Mouse (Mus musculus) left cerebral cortex, adult 6 months (tissue): ENCODE data around the gene Cmc1. TPM values are rescaled to one million over a fixed set of nuclear protein-coding genes. Genes with fewer than 3 reads are reported as not detected.

Source experiments
- long read RNA-seq, 2 experiments: library from polyadenylated mRNA; unstranded; transcript quantifications; one replicate each; pipeline ENCODE4 v2.0.0; 2019 to 2020
- polyA plus RNA-seq: library from polyadenylated mRNA; unstranded; fragments of <200 nt; fragmentation: Nextera tagmentation; gene quantifications from 2 replicates; pipeline ENCODE4 v1.2.3, GENCODE M21; 2021

Cmc1 gene
- 34.6 and 40.0 TPM in 2 replicates for polyA plus RNA-seq
- long read RNA-seq, experiment 1, transcript Cmc1-201 (4 exons, 1,169 nt), result major isoform, 41 of 53 reads
- long read RNA-seq, experiment 1, partial matches to known transcripts, result 0 of 53 reads
- long read RNA-seq, experiment 1, other reads (novel, unspliced or antisense), result 11 of 53 reads
- long read RNA-seq, experiment 2, transcript Cmc1-201 (4 exons, 1,169 nt), result major isoform, 36 of 40 reads
- long read RNA-seq, experiment 2, partial matches to known transcripts, result 2 of 40 reads
- long read RNA-seq, experiment 2, other reads (novel, unspliced or antisense), result 2 of 40 reads

GRCm38 (mm10) chr9:118149407-118150402, at the start of gene Cmc1:
TSS of gene Cmc1 (minus strand) at chr9:118150177.

GRCm38 (mm10) chr9:118040218-118041021, 109.6 kb downstream of the Cmc1 start, which contains the start of gene Azi2:
TSS of gene Azi2 (plus strand) at chr9:118040499.

Other genes with a start within 250 kb of the Cmc1 start
- 49.5 and 49.6 TPM in 2 replicates for gene Azi2, start 109.7 kb downstream of the Cmc1 start, polyA plus RNA-seq